Mouse (Mus musculus) hindbrain, embryonic 10.5 days (tissue): ENCODE measurements around the gene Scd1. TPM values are rescaled to one million over a fixed set of nuclear protein-coding genes. Genes with fewer than 3 reads are reported as not detected.
A peak's percentile ranks its signal among the peaks of the same experiment; 100 is the strongest.

Experiments used
- DNase-seq: peaks from one replicate; pipeline ENCODE4 v3.0.0-alpha.2; 2017; ENCODE audit warnings: low spot score
- H3K27ac ChIP-seq: fragments of 300-500 bp; sonication (generic); 2 replicates; pipeline ENCODE4 v1.5.1; 2016; ENCODE audit warnings: mild to moderate bottlenecking, moderate library complexity
- H3K27me3 ChIP-seq: fragments of 300-500 bp; sonication (generic); 2 replicates; pipeline ENCODE4 v1.6.1; 2016; ENCODE audit warnings: mild to moderate bottlenecking; ENCODE audit not compliant: poor library complexity, insufficient read depth, severe bottlenecking
- H3K36me3 ChIP-seq: fragments of 300-500 bp; sonication (generic); 2 replicates; pipeline ENCODE4 v1.6.1; 2016; ENCODE audit warnings: mild to moderate bottlenecking, moderate library complexity
- H3K4me1 ChIP-seq: fragments of 300-500 bp; sonication (generic); replicated peaks from 2 replicates; pipeline ENCODE4 v1.6.1; 2016; ENCODE audit warnings: mild to moderate bottlenecking
- H3K4me3 ChIP-seq: fragments of 300-500 bp; sonication (generic); 2 replicates; pipeline ENCODE4 v1.5.1; 2016; ENCODE audit warnings: mild to moderate bottlenecking, moderate library complexity
- H3K9me3 ChIP-seq: fragments of 300-500 bp; sonication (generic); 2 replicates; pipeline ENCODE4 v1.6.1; 2016; ENCODE audit warnings: mild to moderate bottlenecking, moderate library complexity
- WGBS: fragments of 180-500 bp; shearing (Covaris S2); methylation state at CpG from one replicate; pipeline ENCODE4 v1.1.7; 2016; 5-methylcytosine and 5-hydroxymethylcytosine counted together
- polyA plus RNA-seq: library from polyadenylated mRNA; unstranded; fragments of >200 nt; fragmentation: Nextera tagmentation; extraction: Ambion mirVana; gene quantifications from 2 replicates; pipeline ENCODE4 v1.2.1, GENCODE M21; 2016

Gene Scd1
- polyA plus RNA-seq, 1 experiment from 2014 or later = 10.9 TPM

DNA sequence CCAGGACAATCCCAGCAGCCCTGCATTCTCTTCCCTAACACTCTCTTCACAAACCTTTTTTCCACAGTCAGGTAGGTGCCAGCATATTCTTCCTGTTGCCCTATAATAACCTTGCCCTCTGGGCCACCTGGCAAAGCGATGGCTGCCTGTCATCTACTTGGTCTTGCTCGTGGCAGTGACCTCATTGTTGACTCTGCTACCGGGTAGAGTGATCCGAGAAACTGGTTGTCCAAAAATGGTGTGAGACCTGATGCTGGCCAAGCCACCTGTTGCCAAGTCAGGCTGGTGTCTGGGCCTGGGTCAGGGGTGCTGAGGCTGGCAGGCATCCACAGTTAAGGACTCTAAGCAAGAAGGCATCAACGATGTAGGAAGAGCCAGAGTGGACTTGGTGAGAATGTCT, 10.4 kb upstream of the Scd1 start:
- H3K27me3 ChIP-seq = 0 out of 2 replicates have a peak, but pooled peaks cover 14% of the 10 kb centered on the region
- H3K27ac ChIP-seq = no peak overlapping the region
- 89% methylated on average over 5 of the region's 5 CpGs for WGBS
- H3K4me1 ChIP-seq = no peaks in the 10 kb centered on the region; the same call in 1 of the 2 replicates
- H3K9me3 ChIP-seq = no peaks in the 10 kb centered on the region
- H3K36me3 ChIP-seq = no peaks in the 10 kb centered on the region
- no peak for DNase-seq
- no peak overlapping the region for H3K4me3 ChIP-seq

DNA sequence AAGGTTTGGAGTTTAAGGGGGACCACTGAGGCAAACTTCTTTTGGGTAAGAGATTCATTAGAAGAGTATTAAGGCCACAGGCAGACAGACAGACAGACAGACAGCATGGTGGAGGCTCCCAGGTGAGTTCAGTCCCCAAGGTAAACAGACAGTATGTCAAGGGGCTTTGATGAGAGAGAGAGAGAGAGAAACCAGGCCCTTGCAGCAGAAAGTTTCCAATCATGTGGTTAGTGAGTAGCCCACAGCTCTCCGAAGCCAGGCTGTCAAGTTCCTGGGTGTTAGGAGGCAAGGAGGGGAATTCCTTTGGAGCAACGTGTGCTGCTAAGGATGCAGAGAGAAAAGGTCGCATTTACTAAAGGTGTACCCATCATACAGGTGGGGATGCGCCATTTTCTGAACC, 9.8 kb upstream of the Scd1 start:
- no peak overlapping the region for H3K27ac ChIP-seq
- WGBS = 62% methylated on average over 4 of the region's 4 CpGs
- no peaks in the 10 kb centered on the region for H3K9me3 ChIP-seq
- DNase-seq = no peak
- no peak overlapping the region for H3K4me3 ChIP-seq
- no peaks in the 10 kb centered on the region; the same call in 1 of the 2 replicates for H3K4me1 ChIP-seq
- H3K36me3 ChIP-seq = no peaks in the 10 kb centered on the region
- H3K27me3 ChIP-seq = 0 out of 2 replicates have a peak, but pooled peaks cover 14% of the 10 kb centered on the region

DNA sequence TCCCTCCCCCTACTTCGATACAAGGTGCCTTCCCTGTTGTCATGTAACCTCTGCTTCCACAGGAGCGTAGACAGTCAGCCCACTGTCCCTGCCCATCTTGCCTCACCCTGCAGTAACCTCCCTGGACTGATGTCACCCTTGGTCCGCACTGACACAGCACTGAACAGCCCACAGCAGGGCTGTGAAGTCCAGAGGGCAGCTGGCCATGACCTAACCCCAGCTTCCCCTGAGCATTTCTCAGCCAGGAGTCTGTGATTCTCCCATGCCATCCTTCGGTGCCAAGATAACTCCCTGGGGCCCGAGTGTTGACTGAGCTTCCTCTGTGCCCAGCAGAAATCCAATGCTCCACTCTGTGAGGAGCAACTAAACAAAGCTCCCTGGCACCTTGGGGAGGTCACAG, 8.6 kb upstream of the Scd1 start:
- Histone ChIP-seq H3K4me1 (no peaks in the 10 kb centered on the region; the same call in 1 of the 2 replicates), H3K36me3 (no peaks in the 10 kb centered on the region), H3K9me3 (no peaks in the 10 kb centered on the region), H3K27ac (no peak overlapping the region), H3K27me3 (0 out of 2 replicates have a peak, but pooled peaks cover 14% of the 10 kb centered on the region), H3K4me3 (no peak overlapping the region)
- DNase-seq = no peak
- 80% methylated on average over 5 of the region's 5 CpGs for WGBS

DNA sequence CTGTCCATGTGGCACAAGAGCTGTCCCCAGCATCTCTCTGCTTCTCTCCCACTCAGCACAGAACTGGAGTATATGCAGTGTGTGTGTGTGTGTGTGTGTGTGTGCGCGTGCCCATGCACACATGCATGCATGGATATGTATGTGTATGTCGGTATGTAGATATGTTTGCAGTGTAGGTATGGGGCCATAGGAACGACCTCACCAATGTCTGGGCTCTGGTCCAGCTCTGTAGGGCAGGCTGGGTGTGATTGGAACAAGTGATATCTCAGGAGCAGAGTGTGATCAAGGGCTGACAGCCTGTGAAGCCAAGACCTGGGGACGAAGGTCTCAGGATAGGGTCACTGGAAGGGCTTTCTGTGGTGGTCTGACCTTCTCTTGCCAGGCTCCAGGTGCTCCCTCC, 7.8 kb upstream of the Scd1 start:
- 92% methylated on average over 5 of the region's 5 CpGs for WGBS

DNA sequence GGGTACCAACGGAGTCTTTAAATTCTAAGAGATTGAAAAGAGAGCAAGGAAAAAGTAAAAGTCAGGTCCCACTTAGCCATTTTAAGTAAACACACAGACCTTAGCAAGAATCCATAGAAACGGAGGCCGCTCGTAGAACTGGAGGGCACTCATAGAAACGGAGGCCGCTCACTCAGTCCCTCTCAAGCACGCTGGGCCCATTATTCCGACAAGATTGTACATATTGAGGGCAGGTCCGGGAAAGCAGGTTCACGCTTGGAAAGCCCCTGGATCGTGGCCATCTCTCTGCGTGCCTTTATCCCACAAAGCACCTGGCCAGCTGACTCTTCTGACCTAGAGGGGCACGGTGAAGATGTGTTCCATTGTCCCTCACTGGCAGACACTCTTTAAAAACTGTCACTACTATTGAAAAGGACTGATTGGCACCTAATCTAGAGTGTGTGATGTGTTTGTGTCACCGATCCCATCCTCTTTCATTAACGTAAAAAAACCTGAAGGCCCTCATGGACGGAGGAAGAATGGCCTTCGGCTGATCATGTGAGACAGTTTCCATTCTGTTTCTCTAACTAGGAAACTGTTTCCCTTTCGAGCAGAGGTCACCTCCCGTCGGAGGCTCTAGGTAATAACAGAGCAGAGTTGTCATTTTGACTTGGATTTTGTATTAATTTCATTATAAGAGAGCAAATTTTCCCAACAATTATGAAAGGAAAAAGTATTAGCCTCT, 2.8 kb upstream of the Scd1 start:
- no peak for DNase-seq
- H3K9me3 ChIP-seq = no peaks in the 10 kb centered on the region
- H3K27ac ChIP-seq = no peak overlapping the region
- H3K4me3 ChIP-seq = no peak overlapping the region
- WGBS = 87% methylated on average over 20 of the region's 20 CpGs
- H3K4me1 ChIP-seq = peaks cover 37% of the 10 kb centered on the region
- H3K27me3 ChIP-seq = peaks cover 22% of the 10 kb centered on the region; the same call in 1 of the 2 replicates
- peaks cover 7% of the 10 kb centered on the region for H3K36me3 ChIP-seq

More for the DNA sequence above, 7.8 kb upstream of the Scd1 start:
- Histone ChIP-seq H3K4me1 (no peaks in the 10 kb centered on the region; the same call in 1 of the 2 replicates), H3K36me3 (no peaks in the 10 kb centered on the region), H3K9me3 (no peaks in the 10 kb centered on the region), H3K4me3 (no peak overlapping the region), H3K27me3 (0 out of 2 replicates have a peak, but pooled peaks cover 14% of the 10 kb centered on the region), H3K27ac (no peak overlapping the region)
- no peak for DNase-seq

DNA sequence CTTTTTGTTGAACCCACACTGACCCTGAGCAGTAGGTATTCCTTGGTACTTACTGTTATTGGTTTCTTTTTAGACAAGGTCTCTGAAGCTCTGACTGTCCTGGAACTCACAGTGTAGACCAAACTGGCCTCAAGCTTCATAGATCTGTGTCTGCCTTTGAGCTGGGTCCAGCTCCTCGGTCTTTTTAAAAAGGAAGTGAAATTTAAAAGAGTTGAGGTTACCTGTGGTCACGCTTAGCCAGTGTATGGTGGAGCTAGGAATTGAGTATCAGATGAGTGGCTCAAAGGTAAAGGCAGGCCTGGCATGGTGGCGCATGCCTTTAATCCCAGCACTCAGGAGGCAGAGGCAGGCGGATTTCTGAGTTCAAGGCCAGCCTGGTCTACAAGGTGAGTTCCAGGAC, 916 bp upstream of the Scd1 start:
- H3K27ac ChIP-seq = peak overlapping the region; percentile 89
- peak overlapping the region; percentile 67 for H3K4me3 ChIP-seq

DNA sequence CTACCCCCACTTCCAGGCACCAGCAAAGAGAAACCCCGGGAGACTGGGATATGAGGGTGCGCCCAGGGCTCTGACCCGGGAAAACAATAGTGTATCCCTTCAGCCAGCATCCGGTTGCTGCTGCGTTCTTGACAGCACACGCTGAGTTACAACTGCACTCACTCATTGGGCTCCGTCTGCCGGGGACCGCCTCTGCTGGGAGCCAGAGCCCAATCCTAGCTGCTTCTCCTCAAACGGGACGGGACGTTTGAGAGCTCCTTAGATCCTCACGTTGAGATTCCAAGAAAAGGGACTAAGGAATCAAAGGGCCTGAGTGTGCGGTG, 505 bp upstream of the Scd1 start:
- peak; percentile 69 for DNase-seq
- peaks cover 23% of the 10 kb centered on the region for H3K36me3 ChIP-seq
- no peaks in the 10 kb centered on the region for H3K9me3 ChIP-seq
- peak overlapping the region; percentile 89 for H3K27ac ChIP-seq
- peak overlapping the region; percentile 67 for H3K4me3 ChIP-seq
- H3K4me1 ChIP-seq = peaks cover 43% of the 10 kb centered on the region
- under 1% methylated on average over 14 of the region's 14 CpGs for WGBS
- H3K27me3 ChIP-seq = peaks cover 20% of the 10 kb centered on the region; the same call in 1 of the 2 replicates

More for the DNA sequence above, 916 bp upstream of the Scd1 start:
- 72% methylated on average over 4 of the region's 4 CpGs for WGBS
- Histone ChIP-seq H3K9me3 (no peaks in the 10 kb centered on the region), H3K4me1 (peaks cover 43% of the 10 kb centered on the region), H3K27me3 (peaks cover 20% of the 10 kb centered on the region; the same call in 1 of the 2 replicates), H3K36me3 (peaks cover 19% of the 10 kb centered on the region)
- DNase-seq = no peak

DNA sequence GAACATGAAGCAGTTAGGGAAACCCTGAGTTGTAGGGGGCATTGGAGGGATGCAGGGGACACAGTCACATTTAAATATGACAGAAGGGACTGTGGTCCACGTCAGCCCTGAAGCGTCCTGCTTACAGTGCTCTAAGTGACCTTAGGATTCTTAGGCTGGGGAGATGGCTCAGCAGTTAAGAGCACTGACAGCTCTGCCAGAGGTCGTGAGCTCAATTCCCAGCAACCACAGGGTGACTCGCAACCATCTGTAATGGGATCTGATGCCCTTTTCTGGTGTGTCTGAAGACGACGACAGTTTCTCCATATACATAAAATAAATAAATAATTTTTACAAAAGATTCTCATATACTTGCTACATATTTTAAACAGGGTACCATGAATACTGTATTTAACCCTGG, 4.1 kb downstream of the Scd1 start:
- peaks cover 37% of the 10 kb centered on the region for H3K4me1 ChIP-seq
- no peak overlapping the region; the same call in 1 of the 2 replicates for H3K4me3 ChIP-seq
- H3K9me3 ChIP-seq = no peaks in the 10 kb centered on the region
- 0 out of 2 replicates have a peak, but pooled peaks cover 9% of the 10 kb centered on the region for H3K27me3 ChIP-seq
- DNase-seq = no peak
- 84% methylated on average over 6 of the region's 6 CpGs for WGBS
- no peak overlapping the region for H3K27ac ChIP-seq
- peaks cover 68% of the 10 kb centered on the region for H3K36me3 ChIP-seq

DNA sequence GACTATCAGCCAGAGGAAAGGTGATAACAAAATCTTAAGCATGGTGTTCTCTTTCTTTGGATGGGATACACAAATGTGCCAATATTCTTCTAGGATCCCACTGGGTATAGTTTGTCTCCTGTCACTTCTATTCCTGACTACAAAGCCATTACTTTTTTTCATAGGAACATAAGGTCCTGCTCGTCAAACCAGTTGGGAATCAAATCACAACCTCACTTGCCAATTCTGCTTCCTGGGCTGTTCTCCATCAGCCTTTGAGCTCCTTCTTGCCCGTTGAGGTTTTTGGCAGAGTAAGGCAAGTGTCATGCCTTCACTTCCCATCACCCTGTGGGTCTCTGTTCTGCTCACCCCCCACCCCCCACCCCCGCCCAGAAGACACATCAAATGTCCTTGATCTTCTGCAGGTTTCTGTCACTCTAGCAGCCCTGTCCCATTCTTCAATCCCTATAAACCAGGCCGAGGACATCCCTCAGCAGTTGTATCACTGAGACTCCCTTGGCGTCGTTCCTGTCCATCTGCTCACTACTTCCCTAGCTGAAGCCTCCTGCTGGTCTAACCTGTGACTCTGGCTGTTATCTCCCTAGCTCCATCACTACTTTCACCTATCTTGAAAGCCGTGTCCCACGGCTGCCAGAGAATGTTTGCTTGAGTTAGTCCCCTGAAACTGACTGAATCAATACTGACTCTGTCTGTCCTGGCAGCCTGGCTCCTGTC, 7.0 kb downstream of the Scd1 start:
- DNase-seq = no peak
- Histone ChIP-seq H3K4me1 (peaks cover 8% of the 10 kb centered on the region), H3K4me3 (no peak overlapping the region), H3K27ac (no peak overlapping the region), H3K36me3 (peaks cover 92% of the 10 kb centered on the region), H3K9me3 (no peaks in the 10 kb centered on the region), H3K27me3 (no peaks in the 10 kb centered on the region)
- 92% methylated on average over 8 of the region's 8 CpGs for WGBS

DNA sequence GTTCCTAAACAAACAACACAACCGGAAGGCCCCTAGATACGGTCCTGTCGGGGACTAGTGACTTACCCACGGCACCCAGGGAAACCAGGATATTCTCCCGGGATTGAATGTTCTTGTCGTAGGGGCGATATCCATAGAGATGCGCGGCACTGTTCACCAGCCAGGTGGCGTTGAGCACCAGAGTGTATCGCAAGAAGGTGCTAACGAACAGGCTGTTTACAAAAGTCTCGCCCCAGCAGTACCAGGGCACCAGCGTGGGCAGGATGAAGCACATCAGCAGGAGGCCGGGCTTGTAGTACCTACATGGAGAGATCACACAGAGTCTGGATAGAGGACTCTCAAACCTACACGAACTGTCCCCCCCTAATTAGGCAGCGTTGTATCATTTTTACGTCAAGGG, 7.6 kb downstream of the Scd1 start:
- Histone ChIP-seq H3K36me3 (peaks cover 93% of the 10 kb centered on the region), H3K4me1 (0 out of 2 replicates have a peak, but pooled peaks cover 4% of the 10 kb centered on the region), H3K4me3 (no peak overlapping the region), H3K27ac (no peak overlapping the region), H3K9me3 (no peaks in the 10 kb centered on the region), H3K27me3 (no peaks in the 10 kb centered on the region)
- DNase-seq = no peak
- WGBS = 95% methylated on average over 18 of the region's 18 CpGs

DNA sequence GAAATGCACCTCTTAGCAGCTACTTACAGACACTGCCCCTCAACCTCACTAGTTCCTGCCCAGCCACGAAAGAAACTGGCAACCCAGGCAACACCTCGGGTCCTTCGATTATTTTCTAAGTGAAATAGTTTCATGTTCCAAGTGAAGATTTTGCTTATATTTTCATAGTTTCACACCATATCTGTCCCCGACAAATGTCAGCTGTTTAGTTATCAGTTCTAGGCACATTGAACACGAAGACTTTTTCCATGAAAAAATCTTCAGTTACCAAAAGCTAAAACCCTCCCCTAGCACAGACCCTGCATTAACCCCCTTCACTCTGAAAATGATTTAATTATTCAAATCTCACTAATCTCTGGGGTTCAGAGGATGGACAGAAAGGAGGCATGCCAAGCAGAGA, 10.9 kb downstream of the Scd1 start:
- DNase-seq = no peak
- H3K4me1 ChIP-seq = no peaks in the 10 kb centered on the region
- H3K36me3 ChIP-seq = peaks cover 72% of the 10 kb centered on the region
- no peaks in the 10 kb centered on the region for H3K27me3 ChIP-seq
- no peak overlapping the region for H3K4me3 ChIP-seq
- no peak overlapping the region for H3K27ac ChIP-seq
- 89% methylated on average over 5 of the region's 5 CpGs for WGBS
- H3K9me3 ChIP-seq = no peaks in the 10 kb centered on the region

DNA sequence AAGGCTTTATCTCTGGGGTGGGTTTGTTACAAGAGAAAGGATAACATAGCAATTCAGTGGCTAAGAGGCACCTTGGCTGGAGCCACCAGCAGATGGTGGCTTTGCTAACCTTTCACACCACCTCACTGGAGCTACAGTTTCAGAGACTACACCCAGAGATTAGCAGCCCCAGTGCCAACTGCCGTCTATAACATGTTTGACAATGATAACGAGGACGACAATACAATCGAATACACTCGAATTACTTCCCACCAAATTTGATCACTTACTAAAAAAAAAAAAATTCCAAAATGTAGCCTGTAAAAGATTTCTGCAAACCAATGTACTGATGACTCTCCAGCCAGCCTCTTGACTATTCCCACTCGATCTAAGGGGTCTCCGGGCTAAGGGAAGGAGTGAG, 12.7 kb downstream of the Scd1 start:
- 91% methylated on average over 7 of the region's 7 CpGs for WGBS
- peaks cover 55% of the 10 kb centered on the region for H3K36me3 ChIP-seq

DNA sequence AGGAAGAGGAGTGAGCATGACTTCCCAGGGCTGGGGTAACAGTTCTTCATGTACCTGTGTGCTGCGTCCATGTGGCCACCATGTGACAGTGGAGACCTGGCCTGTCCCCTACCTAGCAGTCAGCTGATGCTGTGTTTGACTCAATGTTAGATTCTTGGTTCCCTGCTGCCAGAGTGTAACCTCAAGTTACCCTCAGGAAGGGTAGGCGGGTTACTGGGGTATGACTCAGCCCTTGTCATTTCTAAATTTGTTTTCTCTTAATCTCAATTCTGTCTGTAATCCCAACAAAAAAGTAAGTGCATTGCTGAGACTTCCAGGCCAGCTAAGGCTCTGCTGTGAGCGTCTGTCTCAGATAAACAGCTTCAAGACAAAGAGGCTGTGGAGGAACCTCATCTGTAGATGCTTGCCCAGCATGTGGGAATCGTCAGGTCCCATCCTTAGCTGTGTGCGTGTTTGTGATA, 13.7 kb downstream of the Scd1 start:
- no peak for DNase-seq
- peaks cover 46% of the 10 kb centered on the region for H3K36me3 ChIP-seq
- H3K27ac ChIP-seq = no peak overlapping the region
- H3K27me3 ChIP-seq = no peaks in the 10 kb centered on the region
- no peaks in the 10 kb centered on the region for H3K9me3 ChIP-seq
- 78% methylated on average over 5 of the region's 5 CpGs for WGBS
- H3K4me1 ChIP-seq = peaks cover 12% of the 10 kb centered on the region
- no peak overlapping the region for H3K4me3 ChIP-seq

More for the DNA sequence above, 12.7 kb downstream of the Scd1 start:
- Histone ChIP-seq H3K27ac (no peak overlapping the region), H3K4me1 (peaks cover 2% of the 10 kb centered on the region; the same call in 1 of the 2 replicates), H3K4me3 (no peak overlapping the region), H3K9me3 (no peaks in the 10 kb centered on the region), H3K27me3 (no peaks in the 10 kb centered on the region)
- DNase-seq = no peak
